Mouse (Mus musculus): ENCODE measurements around the gene Ift52. TPM values are rescaled to one million over a fixed set of nuclear protein-coding genes. Genes with fewer than 3 reads are reported as not detected.
"Not testable (repeated sequence)": the region's sequence is repeated elsewhere in the genome, so short reads cannot be mapped to it uniquely, and the experiment has no call there.

The Ift52 gene
- polyA plus RNA-seq, 1 experiment: 25.6 TPM

GRCm38 (mm10) chr2:163054891-163055494 lies 37.8 kb downstream of the Ift52 start:
- no peak overlapping the region for H3K27ac ChIP-seq (replicated peaks; ENCODE audit: low read depth, low read length)
- H3K4me3 ChIP-seq (ENCODE audit: insufficient read depth, low read depth, low read length): peak overlapping the region; percentile 56

GRCm38 (mm10) chr2:163055715-163056114 lies 38.6 kb downstream of the Ift52 start:
- no peak overlapping the region for H3K4me3 ChIP-seq (ENCODE audit: insufficient read depth, low read depth, low read length)
- peaks cover 4% of the 10 kb centered on the region for H3K4me1 ChIP-seq (ENCODE audit: control insufficient read depth, insufficient read depth, insufficient read length, low read length)
- H3K27ac ChIP-seq (replicated peaks; ENCODE audit: low read depth, low read length): no peak overlapping the region

More at GRCm38 (mm10) chr2:163054891-163055494, 37.8 kb downstream of the Ift52 start:
- peaks cover 4% of the 10 kb centered on the region for H3K4me1 ChIP-seq (ENCODE audit: control insufficient read depth, insufficient read depth, insufficient read length, low read length)

GRCm38 (mm10) chr2:163056584-163056983 lies 39.4 kb downstream of the Ift52 start:
- H3K4me3 ChIP-seq (ENCODE audit: insufficient read depth, low read depth, low read length): no peak overlapping the region
- no peak overlapping the region for H3K27ac ChIP-seq (replicated peaks; ENCODE audit: low read depth, low read length)
- peaks cover 4% of the 10 kb centered on the region for H3K4me1 ChIP-seq (ENCODE audit: control insufficient read depth, insufficient read depth, insufficient read length, low read length)

- not testable (repeated sequence) for H3K4me3 ChIP-seq (ENCODE audit: insufficient read depth, low read depth, low read length); H3K4me1 ChIP-seq (ENCODE audit: control insufficient read depth, insufficient read depth, insufficient read length, low read length); H3K27ac ChIP-seq (replicated peaks; ENCODE audit: low read depth, low read length)
Measured at GRCm38 (mm10) chr2:163058981-163059380, 41.8 kb downstream of the Ift52 start.

GRCm38 (mm10) chr2:163060630-163061029 lies 43.5 kb downstream of the Ift52 start:
- Histone ChIP-seq H3K4me1 (ENCODE audit: control insufficient read depth, insufficient read depth, insufficient read length, low read length) (no peaks in the 10 kb centered on the region), H3K27ac (replicated peaks; ENCODE audit: low read depth, low read length) (no peak overlapping the region), H3K4me3 (ENCODE audit: insufficient read depth, low read depth, low read length) (no peak overlapping the region)

- no peak overlapping the region for H3K27ac ChIP-seq (replicated peaks; ENCODE audit: low read depth, low read length)
- no peaks in the 10 kb centered on the region for H3K4me1 ChIP-seq (ENCODE audit: control insufficient read depth, insufficient read depth, insufficient read length, low read length)
- H3K4me3 ChIP-seq (ENCODE audit: insufficient read depth, low read depth, low read length): no peak overlapping the region
Measured at GRCm38 (mm10) chr2:163061203-163062118, 44.3 kb downstream of the Ift52 start.

GRCm38 (mm10) chr2:163062119-163062508 lies 45.0 kb downstream of the Ift52 start:
- no peak overlapping the region for H3K27ac ChIP-seq (replicated peaks; ENCODE audit: low read depth, low read length)
- H3K4me1 ChIP-seq (ENCODE audit: control insufficient read depth, insufficient read depth, insufficient read length, low read length): no peaks in the 10 kb centered on the region
- H3K4me3 ChIP-seq (ENCODE audit: insufficient read depth, low read depth, low read length): no peak overlapping the region

- Histone ChIP-seq H3K4me3 (ENCODE audit: insufficient read depth, low read depth, low read length) (no peak overlapping the region), H3K4me1 (ENCODE audit: control insufficient read depth, insufficient read depth, insufficient read length, low read length) (no peaks in the 10 kb centered on the region)
Measured at GRCm38 (mm10) chr2:163066326-163066725, 49.2 kb downstream of the Ift52 start.

GRCm38 (mm10) chr2:163067233-163067632 lies 50.1 kb downstream of the Ift52 start:
- Histone ChIP-seq H3K4me3 (ENCODE audit: insufficient read depth, low read depth, low read length) (no peak overlapping the region), H3K4me1 (ENCODE audit: control insufficient read depth, insufficient read depth, insufficient read length, low read length) (no peaks in the 10 kb centered on the region), H3K27ac (replicated peaks; ENCODE audit: low read depth, low read length) (no peak overlapping the region)

More at GRCm38 (mm10) chr2:163066326-163066725, 49.2 kb downstream of the Ift52 start:
- no peak overlapping the region for H3K27ac ChIP-seq (replicated peaks; ENCODE audit: low read depth, low read length)

- no peaks in the 10 kb centered on the region for H3K4me1 ChIP-seq (ENCODE audit: control insufficient read depth, insufficient read depth, insufficient read length, low read length)
- H3K27ac ChIP-seq (replicated peaks; ENCODE audit: low read depth, low read length): no peak overlapping the region
- H3K4me3 ChIP-seq (ENCODE audit: insufficient read depth, low read depth, low read length): no peak overlapping the region
Measured at GRCm38 (mm10) chr2:163070213-163070612, 53.1 kb downstream of the Ift52 start.

GRCm38 (mm10) chr2:163071590-163071989 lies 54.4 kb downstream of the Ift52 start:
- no peak overlapping the region for H3K4me3 ChIP-seq (ENCODE audit: insufficient read depth, low read depth, low read length)
- H3K4me1 ChIP-seq (ENCODE audit: control insufficient read depth, insufficient read depth, insufficient read length, low read length): no peaks in the 10 kb centered on the region
- H3K27ac ChIP-seq (replicated peaks; ENCODE audit: low read depth, low read length): no peak overlapping the region

- Histone ChIP-seq H3K27ac (replicated peaks; ENCODE audit: low read depth, low read length) (no peak overlapping the region), H3K4me3 (ENCODE audit: insufficient read depth, low read depth, low read length) (no peak overlapping the region), H3K4me1 (ENCODE audit: control insufficient read depth, insufficient read depth, insufficient read length, low read length) (no peaks in the 10 kb centered on the region)
Measured at GRCm38 (mm10) chr2:163073023-163073757, 56.0 kb downstream of the Ift52 start.

GRCm38 (mm10) chr2:163074006-163074405 lies 56.9 kb downstream of the Ift52 start:
- no peak overlapping the region for H3K27ac ChIP-seq (replicated peaks; ENCODE audit: low read depth, low read length)
- no peak overlapping the region for H3K4me3 ChIP-seq (ENCODE audit: insufficient read depth, low read depth, low read length)

GRCm38 (mm10) chr2:163074808-163075207 lies 57.7 kb downstream of the Ift52 start:
- H3K4me1 ChIP-seq (ENCODE audit: control insufficient read depth, insufficient read depth, insufficient read length, low read length): no peaks in the 10 kb centered on the region
- H3K27ac ChIP-seq (replicated peaks; ENCODE audit: low read depth, low read length): no peak overlapping the region
- H3K4me3 ChIP-seq (ENCODE audit: insufficient read depth, low read depth, low read length): no peak overlapping the region

More at GRCm38 (mm10) chr2:163074006-163074405, 56.9 kb downstream of the Ift52 start:
- H3K4me1 ChIP-seq (ENCODE audit: control insufficient read depth, insufficient read depth, insufficient read length, low read length): no peaks in the 10 kb centered on the region

- H3K27ac ChIP-seq (replicated peaks; ENCODE audit: low read depth, low read length): no peak overlapping the region
- no peaks in the 10 kb centered on the region for H3K4me1 ChIP-seq (ENCODE audit: control insufficient read depth, insufficient read depth, insufficient read length, low read length)
- H3K4me3 ChIP-seq (ENCODE audit: insufficient read depth, low read depth, low read length): no peak overlapping the region
Measured at GRCm38 (mm10) chr2:163075234-163075633, 58.1 kb downstream of the Ift52 start.

All from brown adipose tissue, adult 24 weeks (tissue).